Mouse (Mus musculus) myocyte (in vitro differentiated cells): ENCODE results near the gene Ddx54. TPM values are rescaled to one million over a fixed set of nuclear protein-coding genes. Genes with fewer than 3 reads are reported as not detected.

Experiments
- H3K27me3 ChIP-seq: one replicate; pipeline ENCODE4 v1.6.1; 2011; ENCODE audit not compliant: control insufficient read depth, insufficient read depth, insufficient read length
- H3K36me3 ChIP-seq: one replicate; pipeline ENCODE4 v1.6.1; 2011; ENCODE audit not compliant: control insufficient read depth, insufficient read depth
- H3K4me2 ChIP-seq: one replicate; pipeline ENCODE4 v1.6.1; 2011; ENCODE audit warnings: low read depth, control low read depth
- H3K4me3 ChIP-seq: one replicate; pipeline ENCODE4 v1.5.1; 2011; ENCODE audit warnings: mild to moderate bottlenecking, control low read depth, moderate library complexity
- H3K79me2 ChIP-seq: one replicate; pipeline ENCODE4 v1.6.1; 2011; ENCODE audit not compliant: control insufficient read depth, insufficient read depth
- H3ac ChIP-seq: one replicate; pipeline ENCODE4 v1.6.1; 2011; ENCODE audit not compliant: control insufficient read depth, insufficient read length
- CEBPB ChIP-seq: IDR thresholded peaks from 2 replicates; pipeline ENCODE4 v1.6.1; 2011; ENCODE audit warnings: mild to moderate bottlenecking, moderate library complexity; ENCODE audit not compliant: poor library complexity, insufficient read depth, severe bottlenecking
- E2F4 ChIP-seq: IDR thresholded peaks from one replicate; pipeline ENCODE4 v1.6.1; 2011; ENCODE audit warnings: mild to moderate bottlenecking, control low read depth, moderate library complexity; ENCODE audit not compliant: insufficient read depth
- MAX ChIP-seq: IDR thresholded peaks from one replicate; pipeline ENCODE4 v1.6.1; 2011; ENCODE audit warnings: low read depth, mild to moderate bottlenecking, control low read depth
- MYOD1 ChIP-seq, 3 experiments: IDR thresholded peaks; one replicate each; pipeline ENCODE4 v1.6.1; 2011; ENCODE audit warnings: control low read depth in 2 of 3, low read depth in 2 of 3, mild to moderate bottlenecking in 2 of 3, moderate library complexity in 1 of 3; ENCODE audit not compliant: insufficient read length in 2 of 3, control insufficient read depth in 1 of 3
- MYOG ChIP-seq, 3 experiments: IDR thresholded peaks; one replicate each; pipeline ENCODE4 v1.6.1; 2011; ENCODE audit warnings: control low read depth in 2 of 3, low read depth in 2 of 3, mild to moderate bottlenecking in 2 of 3; ENCODE audit not compliant: insufficient read length in 2 of 3, control insufficient read depth in 1 of 3, insufficient read depth in 1 of 3
- POLR2A ChIP-seq: IDR thresholded peaks from one replicate; pipeline ENCODE4 v1.6.1; 2011; ENCODE audit warnings: low read depth, mild to moderate bottlenecking, control low read depth, moderate library complexity; ENCODE audit not compliant: insufficient read length
- POLR2AphosphoS2 ChIP-seq: IDR thresholded peaks from one replicate; pipeline ENCODE4 v1.6.1; 2011; ENCODE audit warnings: low read depth, control low read depth; ENCODE audit not compliant: insufficient read length
- REST ChIP-seq: IDR thresholded peaks from one replicate; pipeline ENCODE4 v1.6.1; 2011; ENCODE audit warnings: mild to moderate bottlenecking, control low read depth, moderate library complexity; ENCODE audit not compliant: insufficient read depth, insufficient read length
- SRF ChIP-seq: IDR thresholded peaks from one replicate; pipeline ENCODE4 v1.6.1; 2011; ENCODE audit warnings: low read depth; ENCODE audit not compliant: control insufficient read depth, insufficient read length
- TCF12 ChIP-seq: IDR thresholded peaks from one replicate; pipeline ENCODE4 v1.6.1; 2011; ENCODE audit warnings: mild to moderate bottlenecking, control low read depth; ENCODE audit not compliant: poor library complexity, insufficient read depth, severe bottlenecking
- TCF3 ChIP-seq: IDR thresholded peaks from one replicate; pipeline ENCODE4 v1.6.1; 2011; ENCODE audit warnings: low read depth, control low read depth; ENCODE audit not compliant: insufficient read length
- USF1 ChIP-seq: IDR thresholded peaks from one replicate; pipeline ENCODE4 v1.6.1; 2011; ENCODE audit warnings: low read depth, mild to moderate bottlenecking, control low read depth, moderate library complexity
- polyA plus RNA-seq: library from polyadenylated mRNA; unstranded; fragments of >200 nt; fragmentation: generic; extraction: Trizol; gene quantifications from one replicate; pipeline ENCODE4 v1.2.1, GENCODE M21; 2012; ENCODE audit warnings: missing spikeins

Gene Ddx54
- polyA plus RNA-seq, 1 experiment: 56.3 TPM

DNA sequence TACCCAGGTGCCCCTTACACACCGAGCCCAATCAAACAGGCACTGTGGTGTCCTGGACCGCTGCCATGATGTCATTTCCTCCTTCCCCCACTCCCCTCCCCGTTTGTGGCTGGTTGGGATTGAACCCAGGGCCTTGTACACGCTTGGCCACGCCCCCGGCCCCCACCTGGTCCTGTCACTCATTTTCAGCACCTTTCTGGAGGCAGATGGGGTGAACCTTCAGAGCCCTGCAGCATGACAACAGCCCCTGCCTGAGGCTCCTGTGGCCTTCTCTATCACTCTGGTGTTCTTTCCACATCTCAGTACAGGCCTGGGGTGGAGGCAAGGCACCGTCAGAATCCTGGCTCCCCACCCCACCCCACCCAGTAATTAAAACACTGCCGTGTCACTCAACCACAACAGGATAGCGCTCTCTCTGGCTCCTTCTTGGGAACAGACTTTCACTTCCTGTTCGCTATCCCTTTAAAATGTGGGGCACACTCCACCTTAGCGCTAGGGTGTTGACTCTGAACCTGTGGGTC lies 35.7 kb upstream of the Ddx54 start:
- Histone ChIP-seq H3ac (no peak overlapping the region), H3K79me2 (peaks cover 58% of the 10 kb centered on the region), H3K4me3 (no peak overlapping the region), H3K36me3 (peaks cover 21% of the 10 kb centered on the region), H3K27me3 (no peaks in the 10 kb centered on the region), H3K4me2 (peak overlapping the region; percentile 81)
- TF ChIP-seq TCF12 (no peak), CEBPB (no peak), TCF3 (no peak), USF1 (no peak), REST (no peak), MYOG (IDR thresholded peaks at IDR 0.05; ENCODE audit: control insufficient read depth in 1 of 3, insufficient read depth in 1 of 3, insufficient read length in 2 of 3, low read depth in 2 of 3) (peak in 1 of 3 experiments; percentile 12), SRF (no peak), E2F4 (no peak), POLR2AphosphoS2 (peak; percentile 50), MAX (no peak), POLR2A (no peak), MYOD1 (IDR thresholded peaks at IDR 0.05; ENCODE audit: control insufficient read depth in 1 of 3, insufficient read length in 2 of 3, low read depth in 2 of 3) (peak in 2 of 3 experiments; percentile 86 to 97)

- H3K36me3 ChIP-seq: peaks cover 20% of the 10 kb centered on the region
- no peaks in the 10 kb centered on the region for H3K27me3 ChIP-seq
- no peak overlapping the region for H3K4me3 ChIP-seq
- no peak overlapping the region for H3ac ChIP-seq
- TF ChIP-seq POLR2AphosphoS2 (peak; percentile 51), MYOD1 (IDR thresholded peaks at IDR 0.05; ENCODE audit: control insufficient read depth in 1 of 3, insufficient read length in 2 of 3, low read depth in 2 of 3) (peak in 2 of 3 experiments; percentile 76 to 87), MAX (no peak), MYOG (IDR thresholded peaks at IDR 0.05; ENCODE audit: control insufficient read depth in 1 of 3, insufficient read depth in 1 of 3, insufficient read length in 2 of 3, low read depth in 2 of 3) (peak in 2 of 3 experiments; percentile 28 to 66)
- H3K79me2 ChIP-seq: peaks cover 49% of the 10 kb centered on the region
- H3K4me2 ChIP-seq: peak overlapping the region; percentile 81
Measured at GRCm38 (mm10) chr5:120577935-120578441, 34.6 kb upstream of the Ddx54 start.

DNA sequence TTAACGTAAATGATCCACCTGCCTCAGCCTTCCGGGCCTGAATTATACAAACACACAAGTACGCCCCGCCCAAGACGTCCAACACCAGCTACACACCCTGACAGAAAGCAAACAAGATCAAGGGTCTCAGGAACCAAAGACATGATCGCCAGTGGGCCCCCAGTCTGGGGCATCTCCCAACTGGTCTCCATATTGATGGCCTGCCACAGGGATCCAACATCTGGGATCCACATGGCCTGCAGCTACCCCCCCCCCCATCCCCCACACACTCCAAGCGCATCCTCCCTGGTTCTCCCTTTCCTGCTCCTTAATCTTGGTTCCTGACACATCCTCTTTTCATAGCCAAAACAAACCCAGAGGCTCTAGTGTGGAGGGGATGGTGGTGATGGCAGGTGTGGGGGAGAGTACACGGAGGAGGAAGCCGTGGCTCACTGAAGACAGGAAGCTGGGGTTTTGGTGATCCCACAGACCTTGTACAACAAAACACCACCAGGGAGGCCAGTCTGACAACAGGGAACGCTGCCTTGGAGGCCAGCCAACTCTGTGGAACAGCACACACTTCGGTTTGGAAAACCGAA lies 33.9 kb upstream of the Ddx54 start:
- Histone ChIP-seq H3ac (no peak overlapping the region), H3K4me3 (no peak overlapping the region), H3K4me2 (peak overlapping the region; percentile 81), H3K27me3 (no peaks in the 10 kb centered on the region), H3K36me3 (peaks cover 14% of the 10 kb centered on the region), H3K79me2 (peaks cover 47% of the 10 kb centered on the region)
- TF ChIP-seq MYOD1 (IDR thresholded peaks at IDR 0.05; ENCODE audit: control insufficient read depth in 1 of 3, insufficient read length in 2 of 3, low read depth in 2 of 3) (peak in 2 of 3 experiments; percentile 58 to 78), SRF (no peak), TCF12 (peak; percentile 45), MAX (peak; percentile 73), USF1 (no peak), POLR2AphosphoS2 (peak; percentile 8)

- H3K79me2 ChIP-seq: peaks cover 47% of the 10 kb centered on the region
- no peak overlapping the region for H3ac ChIP-seq
- no peaks in the 10 kb centered on the region for H3K27me3 ChIP-seq
- H3K36me3 ChIP-seq: peaks cover 14% of the 10 kb centered on the region
- H3K4me3 ChIP-seq: no peak overlapping the region
- peak overlapping the region; percentile 81 for H3K4me2 ChIP-seq
- TF ChIP-seq REST: no peak
- no peak for TF ChIP-seq E2F4
- no peak for TF ChIP-seq USF1
- TF ChIP-seq POLR2AphosphoS2: peak; percentile 10
- TF ChIP-seq MAX: no peak
- peak in 2 of 3 experiments; percentile 97 to 98 for TF ChIP-seq MYOD1 (IDR thresholded peaks at IDR 0.05; ENCODE audit: control insufficient read depth in 1 of 3, insufficient read length in 2 of 3, low read depth in 2 of 3)
- TF ChIP-seq MYOG (IDR thresholded peaks at IDR 0.05; ENCODE audit: control insufficient read depth in 1 of 3, insufficient read depth in 1 of 3, insufficient read length in 2 of 3, low read depth in 2 of 3): peak; percentile 91 to 94 (median 94)
- TF ChIP-seq POLR2A: peak; percentile 31
- peak; percentile 82 for TF ChIP-seq CEBPB
- TF ChIP-seq TCF3: peak; percentile 81
- TF ChIP-seq SRF: no peak
- TF ChIP-seq TCF12: peak; percentile 83
Measured at GRCm38 (mm10) chr5:120579211-120579897, 33.2 kb upstream of the Ddx54 start.
